Mouse (Mus musculus): ENCODE measurements around the gene Lrba.

Lrba gene

GRCm38 (mm10) chr3:86668146-86668545, 443.7 kb downstream of the Lrba start:
- in situ Hi-C loops (cut with MboI, MseI), result no loop called here

- in situ Hi-C loops (cut with MboI, MseI), result no loop called here
Observed at GRCm38 (mm10) chr3:86677573-86678155, 453.2 kb downstream of the Lrba start.

GRCm38 (mm10) chr3:86687571-86688209, 463.2 kb downstream of the Lrba start:
- in situ Hi-C loops (cut with MboI, MseI), result no loop called here

- in situ Hi-C loops (cut with MboI, MseI), result no loop called here
Observed at GRCm38 (mm10) chr3:86688438-86688837, 464.0 kb downstream of the Lrba start.

GRCm38 (mm10) chr3:86689305-86689704, 464.8 kb downstream of the Lrba start:
- in situ Hi-C loops (cut with MboI, MseI), result no loop called here

- in situ Hi-C loops (cut with MboI, MseI), result no loop called here
Observed at GRCm38 (mm10) chr3:86692779-86693178, 468.3 kb downstream of the Lrba start.

- in situ Hi-C loops (cut with MboI, MseI), result no loop called here
Observed at GRCm38 (mm10) chr3:86693553-86693952, 469.1 kb downstream of the Lrba start.

- in situ Hi-C loops (cut with MboI, MseI), result no loop called here
Observed at GRCm38 (mm10) chr3:86698947-86699346, 474.5 kb downstream of the Lrba start.

- in situ Hi-C loops (cut with MboI, MseI), result no loop called here
Observed at GRCm38 (mm10) chr3:86701163-86701563, 476.7 kb downstream of the Lrba start.

- in situ Hi-C loops (cut with MboI, MseI), result loop anchor here (5.0 kb wide), 1 partner anchor 37 kb away; no protein-coding TSS in a partner anchor
Observed at GRCm38 (mm10) chr3:86709472-86709871, 485.0 kb downstream of the Lrba start.

- in situ Hi-C loops (cut with MboI, MseI), result no loop called here
Observed at GRCm38 (mm10) chr3:86711530-86711929, 487.1 kb downstream of the Lrba start.

- in situ Hi-C loops (cut with MboI, MseI), result no loop called here
Observed at GRCm38 (mm10) chr3:86712758-86713157, 488.3 kb downstream of the Lrba start.

GRCm38 (mm10) chr3:86714446-86714845, 490.0 kb downstream of the Lrba start:
- in situ Hi-C loops (cut with MboI, MseI), result no loop called here

GRCm38 (mm10) chr3:86723415-86724298, 499.2 kb downstream of the Lrba start:
- in situ Hi-C loops (cut with MboI, MseI), result no loop called here

- in situ Hi-C loops (cut with MboI, MseI), result no loop called here
Observed at GRCm38 (mm10) chr3:86725113-86725512, 500.6 kb downstream of the Lrba start.

GRCm38 (mm10) chr3:86738831-86739230, 514.4 kb downstream of the Lrba start:
- in situ Hi-C loops (cut with MboI, MseI), result loop anchor here (10.0 kb wide), 1 partner anchor 1184 kb away; no protein-coding TSS in a partner anchor

GRCm38 (mm10) chr3:86739745-86740144, 515.3 kb downstream of the Lrba start:
- in situ Hi-C loops (cut with MboI, MseI), result loop anchor here (10.0 kb wide), 1 partner anchor 1185 kb away; no protein-coding TSS in a partner anchor

GRCm38 (mm10) chr3:86745348-86745747, 520.9 kb downstream of the Lrba start:
- in situ Hi-C loops (cut with MboI, MseI), result no loop called here

GRCm38 (mm10) chr3:86745769-86746512, 521.5 kb downstream of the Lrba start:
- in situ Hi-C loops (cut with MboI, MseI), result no loop called here

GRCm38 (mm10) chr3:86750652-86751051, 526.2 kb downstream of the Lrba start:
- in situ Hi-C loops (cut with MboI, MseI), result no loop called here

GRCm38 (mm10) chr3:86754178-86754577, 529.7 kb downstream of the Lrba start:
- in situ Hi-C loops (cut with MboI, MseI), result no loop called here

Data from regulatory T cell (primary cell).